Mouse (Mus musculus): Measurements from ENCODE around the gene Dgkq. TPM values are rescaled to one million over a fixed set of nuclear protein-coding genes. Genes with fewer than 3 reads are reported as not detected.
"Not testable (repeated sequence)": the region's sequence is repeated elsewhere in the genome, so short reads cannot be mapped to it uniquely, and the experiment has no call there.

The Dgkq gene
- polyA plus RNA-seq, 1 experiment: 15.7 TPM

DNA sequence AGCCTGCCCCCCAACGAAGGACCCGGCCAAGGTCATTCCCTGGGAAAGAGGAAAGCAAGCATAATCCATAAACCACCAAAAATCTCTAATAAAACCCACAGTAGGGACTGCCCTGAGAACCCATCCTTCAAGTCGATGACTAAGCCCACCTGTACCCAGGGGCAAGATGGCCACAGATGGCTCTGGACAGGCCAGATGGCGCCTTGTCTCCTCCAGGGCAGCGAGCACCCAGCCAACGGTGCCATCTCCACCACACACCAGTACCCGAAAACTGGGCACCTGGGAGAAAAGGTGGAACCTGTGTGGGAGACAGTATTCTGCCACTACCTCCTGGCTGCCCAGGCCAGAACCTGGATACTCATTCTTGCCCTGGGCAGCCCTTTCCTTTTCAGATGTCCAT is 19.1 kb downstream of the Dgkq start:
- TF ChIP-seq POLR2A (IDR thresholded peaks at IDR 0.05; ENCODE audit: borderline replicate concordance, low read depth, low read length): no peak
- TF ChIP-seq CTCF (IDR thresholded peaks at IDR 0.05; ENCODE audit: low read depth, low read length): no peak
- H3K4me1 ChIP-seq (ENCODE audit: control insufficient read depth, insufficient read depth, low read length): no peaks in the 10 kb centered on the region
- H3K4me3 ChIP-seq (ENCODE audit: insufficient read depth, low read length): no peak overlapping the region
- no peak overlapping the region for H3K27ac ChIP-seq (ENCODE audit: insufficient read depth, low read depth, low read length)

DNA sequence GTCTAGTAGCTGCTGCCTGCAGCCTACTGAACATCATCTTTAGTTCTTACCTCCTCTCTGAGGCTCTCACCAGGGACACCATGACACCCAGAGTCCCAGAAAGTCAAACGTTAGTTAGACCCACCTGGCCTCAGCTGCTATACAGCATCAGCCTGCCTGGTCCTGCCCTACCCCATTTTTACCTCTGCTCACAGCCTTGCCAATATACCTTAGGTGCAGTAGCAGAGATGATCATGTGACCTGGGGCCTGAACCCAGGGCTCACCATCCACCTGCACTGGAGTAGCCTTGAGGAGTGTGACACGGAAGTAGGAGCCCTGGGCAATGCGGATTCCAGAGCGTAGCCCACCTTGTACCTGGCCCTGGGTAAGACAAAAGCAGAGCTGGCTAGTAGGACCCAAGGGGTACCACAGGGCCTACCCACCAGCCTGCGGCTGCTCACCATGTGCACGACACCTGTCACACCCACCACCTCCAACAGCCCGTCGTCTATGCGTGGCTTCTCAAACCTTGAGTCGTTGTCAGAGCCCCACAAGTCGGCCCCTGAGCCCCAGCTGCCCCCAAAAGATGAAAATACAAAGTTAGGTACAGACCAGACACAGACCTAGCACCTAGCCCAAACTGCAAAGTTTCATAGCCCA is 20.4 kb downstream of the Dgkq start:
- H3K4me1 ChIP-seq (ENCODE audit: control insufficient read depth, insufficient read depth, low read length): no peaks in the 10 kb centered on the region
- H3K4me3 ChIP-seq (ENCODE audit: insufficient read depth, low read length): no peak overlapping the region
- no peak overlapping the region for H3K27ac ChIP-seq (ENCODE audit: insufficient read depth, low read depth, low read length)
- TF ChIP-seq POLR2A (IDR thresholded peaks at IDR 0.05; ENCODE audit: borderline replicate concordance, low read depth, low read length) (no peak), CTCF (IDR thresholded peaks at IDR 0.05; ENCODE audit: low read depth, low read length) (no peak)

DNA sequence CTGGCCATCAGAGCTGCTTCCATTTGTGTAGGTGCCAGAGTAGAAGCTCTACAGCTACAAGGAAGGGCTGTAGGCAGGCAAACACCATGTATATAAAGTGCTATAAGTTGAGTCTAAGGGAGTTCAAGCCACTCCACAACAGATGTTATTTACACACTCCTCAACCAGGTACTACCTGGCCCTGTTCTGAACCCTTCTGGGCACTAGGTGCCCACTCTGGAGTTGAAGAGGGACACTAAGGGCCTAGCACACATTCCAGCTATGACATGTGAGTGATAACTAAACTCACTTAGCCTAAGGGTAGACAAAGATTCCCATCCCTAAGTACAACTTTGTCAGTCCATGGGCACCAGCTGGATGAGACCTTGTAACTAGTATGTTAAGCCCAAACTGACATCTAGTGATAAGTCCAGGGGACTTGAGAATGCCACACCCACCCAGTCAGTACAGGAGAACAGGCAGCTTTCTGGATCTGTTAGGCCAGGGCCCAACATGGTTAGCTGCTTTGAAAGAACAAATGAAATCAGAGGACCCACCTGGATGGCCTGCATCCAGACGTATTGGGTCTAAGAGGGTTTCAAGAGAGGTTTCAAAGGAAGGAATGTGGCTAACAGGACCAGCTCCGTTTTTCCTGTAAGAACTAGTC is 21.5 kb downstream of the Dgkq start:
- no peak for TF ChIP-seq CTCF (IDR thresholded peaks at IDR 0.05; ENCODE audit: low read depth, low read length)
- no peak for TF ChIP-seq POLR2A (IDR thresholded peaks at IDR 0.05; ENCODE audit: borderline replicate concordance, low read depth, low read length)
- Histone ChIP-seq H3K4me1 (ENCODE audit: control insufficient read depth, insufficient read depth, low read length) (no peaks in the 10 kb centered on the region), H3K4me3 (ENCODE audit: insufficient read depth, low read length) (no peak overlapping the region), H3K27ac (ENCODE audit: insufficient read depth, low read depth, low read length) (no peak overlapping the region)

DNA sequence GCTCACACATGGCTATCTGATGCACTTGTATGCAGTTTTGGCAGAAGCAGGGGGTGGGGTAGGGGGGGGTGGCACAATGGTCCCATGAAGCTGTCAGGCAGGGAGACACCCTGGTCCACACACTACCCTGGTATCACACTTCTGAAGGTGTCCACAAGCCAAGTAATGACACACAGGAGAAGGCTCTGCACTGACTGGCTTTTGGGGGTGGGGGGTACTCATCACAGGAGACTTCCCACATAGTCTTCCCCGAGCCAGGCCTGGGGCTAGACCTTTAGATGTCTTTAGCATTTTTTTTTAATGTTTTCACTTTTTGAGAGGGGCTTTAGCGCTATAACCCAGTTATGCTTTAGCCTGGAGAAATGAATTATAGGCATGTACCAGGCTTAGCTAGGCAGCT is 22.2 kb downstream of the Dgkq start:
- no peak for TF ChIP-seq CTCF (IDR thresholded peaks at IDR 0.05; ENCODE audit: low read depth, low read length)
- no peak for TF ChIP-seq POLR2A (IDR thresholded peaks at IDR 0.05; ENCODE audit: borderline replicate concordance, low read depth, low read length)
- Histone ChIP-seq H3K4me3 (ENCODE audit: insufficient read depth, low read length) (no peak overlapping the region), H3K4me1 (ENCODE audit: control insufficient read depth, insufficient read depth, low read length) (no peaks in the 10 kb centered on the region), H3K27ac (ENCODE audit: insufficient read depth, low read depth, low read length) (no peak overlapping the region)

DNA sequence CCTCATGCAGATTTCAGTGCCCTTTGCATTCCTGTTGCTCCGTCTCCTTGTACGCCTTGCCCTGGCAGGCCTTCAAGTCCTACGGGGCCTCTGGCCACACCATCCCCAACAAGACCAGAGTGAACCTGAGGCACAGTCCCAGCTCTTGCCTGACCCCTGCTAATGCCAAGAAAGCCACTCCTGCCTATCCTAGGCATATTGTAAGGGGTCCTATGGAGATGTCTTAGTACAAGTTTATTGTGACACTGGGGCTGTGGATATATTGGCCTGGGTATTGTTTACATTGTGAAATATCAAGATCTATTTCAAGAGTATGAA is 23.2 kb downstream of the Dgkq start:
- no peak overlapping the region for H3K27ac ChIP-seq (ENCODE audit: insufficient read depth, low read depth, low read length)
- no peak overlapping the region for H3K4me3 ChIP-seq (ENCODE audit: insufficient read depth, low read length)
- H3K4me1 ChIP-seq (ENCODE audit: control insufficient read depth, insufficient read depth, low read length): no peaks in the 10 kb centered on the region
- TF ChIP-seq CTCF (IDR thresholded peaks at IDR 0.05; ENCODE audit: low read depth, low read length) (no peak), POLR2A (IDR thresholded peaks at IDR 0.05; ENCODE audit: borderline replicate concordance, low read depth, low read length) (no peak)

DNA sequence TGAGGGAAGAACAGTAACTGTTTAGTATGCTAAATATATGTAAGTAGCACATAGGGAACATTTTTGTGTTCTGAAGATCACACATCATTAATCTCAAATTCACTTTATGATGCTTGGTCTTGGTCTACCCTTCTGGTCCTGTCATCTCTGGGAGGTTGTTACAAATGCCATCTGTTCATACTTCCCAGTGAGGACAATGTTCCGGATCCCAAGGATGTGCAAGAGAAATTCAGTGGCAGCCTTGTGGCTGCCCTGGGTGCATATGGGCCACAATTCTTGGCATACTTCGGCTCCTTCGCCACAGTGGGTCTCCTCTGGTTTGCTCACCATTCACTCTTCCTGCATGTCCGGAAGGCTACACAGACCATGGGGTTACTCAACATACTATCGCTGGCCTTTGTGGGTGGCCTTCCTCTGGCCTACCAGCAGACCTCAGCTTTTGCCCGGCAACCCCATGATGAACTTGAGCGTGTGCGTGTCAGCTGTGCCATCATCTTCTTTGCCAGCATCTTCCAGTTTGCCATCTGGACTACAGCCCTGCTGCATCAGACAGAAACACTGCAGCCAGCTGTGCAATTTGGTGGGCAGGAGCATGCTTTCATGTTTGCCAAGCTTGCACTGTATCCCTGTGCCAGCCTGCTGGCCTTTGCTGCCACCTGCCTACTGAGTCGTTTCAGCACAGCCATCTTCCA is 23.7 kb downstream of the Dgkq start:
- no peak for TF ChIP-seq POLR2A (IDR thresholded peaks at IDR 0.05; ENCODE audit: borderline replicate concordance, low read depth, low read length)
- TF ChIP-seq CTCF (IDR thresholded peaks at IDR 0.05; ENCODE audit: low read depth, low read length): no peak
- Histone ChIP-seq H3K27ac (ENCODE audit: insufficient read depth, low read depth, low read length) (no peak overlapping the region), H3K4me1 (ENCODE audit: control insufficient read depth, insufficient read depth, low read length) (no peaks in the 10 kb centered on the region), H3K4me3 (ENCODE audit: insufficient read depth, low read length) (no peak overlapping the region)

DNA sequence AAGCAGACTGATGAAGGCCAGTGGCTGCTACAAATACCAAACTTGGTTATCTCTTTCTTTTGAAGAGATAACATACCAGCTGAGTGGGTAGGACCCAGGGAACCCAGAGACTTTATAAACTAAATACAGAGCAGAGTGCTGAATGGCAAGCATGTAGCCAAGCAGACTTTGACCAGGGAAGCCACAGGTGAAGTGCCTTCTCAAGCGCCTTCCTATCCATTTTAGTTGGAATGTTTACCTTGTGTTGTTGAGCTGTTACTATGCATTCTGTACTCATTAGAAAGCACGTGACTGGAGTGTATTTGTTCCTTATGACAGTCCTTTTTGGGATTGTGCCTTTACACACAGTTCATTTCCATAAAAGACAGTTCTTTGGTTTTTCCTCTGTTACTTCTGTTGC is 25.8 kb downstream of the Dgkq start:
- no peak overlapping the region for H3K4me3 ChIP-seq (ENCODE audit: insufficient read depth, low read length)
- TF ChIP-seq POLR2A (IDR thresholded peaks at IDR 0.05; ENCODE audit: borderline replicate concordance, low read depth, low read length): no peak
- TF ChIP-seq CTCF (IDR thresholded peaks at IDR 0.05; ENCODE audit: low read depth, low read length): no peak
- no peaks in the 10 kb centered on the region for H3K4me1 ChIP-seq (ENCODE audit: control insufficient read depth, insufficient read depth, low read length)
- H3K27ac ChIP-seq (ENCODE audit: insufficient read depth, low read depth, low read length): no peak overlapping the region

DNA sequence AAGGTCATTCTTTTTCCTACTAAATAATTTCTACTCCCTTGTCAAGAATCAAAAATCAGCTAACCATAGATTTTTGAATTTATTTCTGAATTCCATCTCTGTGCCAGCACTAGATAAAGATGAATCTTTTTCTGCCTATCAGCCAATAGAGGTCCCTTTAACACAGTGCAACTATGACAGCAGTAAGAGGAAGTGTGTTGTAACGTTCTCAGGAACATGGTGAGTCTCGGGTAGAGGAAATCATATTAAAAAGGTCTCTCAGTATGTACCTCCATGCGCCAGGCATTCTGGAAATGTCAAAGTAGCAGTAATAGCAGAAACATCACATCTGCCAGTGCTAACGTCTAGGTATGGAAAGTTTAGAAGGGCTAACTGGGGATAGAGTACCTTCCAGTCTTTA is 33.3 kb downstream of the Dgkq start:
- H3K4me3 ChIP-seq (ENCODE audit: insufficient read depth, low read length): no peak overlapping the region
- peaks cover 6% of the 10 kb centered on the region for H3K4me1 ChIP-seq (ENCODE audit: control insufficient read depth, insufficient read depth, low read length)
- TF ChIP-seq CTCF (IDR thresholded peaks at IDR 0.05; ENCODE audit: low read depth, low read length) (no peak), POLR2A (IDR thresholded peaks at IDR 0.05; ENCODE audit: borderline replicate concordance, low read depth, low read length) (no peak)
- H3K27ac ChIP-seq (ENCODE audit: insufficient read depth, low read depth, low read length): no peak overlapping the region

DNA sequence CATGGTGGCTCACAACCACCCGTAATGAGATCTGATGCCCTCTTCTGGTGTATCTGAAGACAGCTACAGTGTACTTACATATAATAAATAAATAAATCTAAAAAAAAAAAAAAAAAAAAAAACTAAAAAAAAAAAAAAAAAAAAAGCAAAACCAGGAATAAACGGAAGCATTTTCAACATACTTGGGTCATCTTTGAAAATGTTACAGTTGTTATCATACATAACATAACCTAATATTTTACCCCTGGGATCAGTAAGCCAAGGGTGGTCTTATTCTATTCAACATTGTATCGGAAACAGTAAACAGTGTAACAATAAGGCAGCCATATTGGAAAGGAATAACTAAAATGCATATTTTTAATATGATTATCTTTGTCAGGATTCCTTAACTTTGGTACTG is 35.4 kb downstream of the Dgkq start:
- H3K4me1 ChIP-seq (ENCODE audit: control insufficient read depth, insufficient read depth, low read length); H3K27ac ChIP-seq (ENCODE audit: insufficient read depth, low read depth, low read length); H3K4me3 ChIP-seq (ENCODE audit: insufficient read depth, low read length): not testable (repeated sequence)

DNA sequence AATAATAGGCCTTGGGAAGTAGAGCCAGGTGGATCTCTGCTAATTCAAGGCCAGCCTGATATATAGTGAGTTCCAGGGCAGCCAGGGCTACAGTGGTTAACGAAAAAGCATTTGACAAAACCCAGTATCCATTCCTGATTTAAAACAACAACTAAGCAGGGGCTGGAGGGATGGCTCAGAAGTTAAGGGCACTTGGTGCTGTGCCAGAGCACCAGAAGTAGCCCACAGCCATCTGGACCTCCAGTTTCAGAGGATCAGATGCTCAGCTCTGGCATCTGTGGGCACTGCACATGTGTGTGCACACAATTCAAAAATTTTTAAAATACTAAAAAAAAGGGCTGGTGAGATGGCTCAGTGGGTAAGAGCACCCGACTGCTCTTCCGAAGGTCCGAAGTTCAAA is 35.8 kb downstream of the Dgkq start:
- TF ChIP-seq POLR2A (IDR thresholded peaks at IDR 0.05; ENCODE audit: borderline replicate concordance, low read depth, low read length): no peak
- TF ChIP-seq CTCF (IDR thresholded peaks at IDR 0.05; ENCODE audit: low read depth, low read length): no peak
- H3K4me1 ChIP-seq (ENCODE audit: control insufficient read depth, insufficient read depth, low read length): peaks cover 8% of the 10 kb centered on the region
- H3K27ac ChIP-seq (ENCODE audit: insufficient read depth, low read depth, low read length): no peak overlapping the region
- H3K4me3 ChIP-seq (ENCODE audit: insufficient read depth, low read length): no peak overlapping the region

Measured in bone marrow macrophage, adult 2 months (primary cell).